Mouse (Mus musculus): ENCODE measurements around the gene 0610040J01Rik. TPM values are rescaled to one million over a fixed set of nuclear protein-coding genes. Genes with fewer than 3 reads are reported as not detected.

Gene 0610040J01Rik
- total and polyA plus RNA-seq, 3 experiments, result not detected

GRCm38 (mm10) chr5:63943291-63943690 is 131.1 kb downstream of the 0610040J01Rik start:
- Histone ChIP-seq H3K27me3 (ENCODE audit: control insufficient read depth in 1 of 2, insufficient read depth in 2 of 2, low read length in 2 of 2) (no peaks in the 10 kb centered on the region), H3K36me3 (ENCODE audit: control insufficient read depth in 1 of 2, insufficient read depth in 2 of 2, low read length in 2 of 2) (peaks cover 0 to 17% of the 10 kb centered on the region in 2 experiments; a peak in 3 of 4 replicates), H3K4me3 (ENCODE audit: control insufficient read depth in 1 of 2, insufficient read depth in 1 of 2, low read depth in 2 of 2, low read length in 2 of 2) (no peak overlapping the region), H3K4me1 (ENCODE audit: control insufficient read depth in 1 of 2, insufficient read depth in 2 of 2, low read length in 2 of 2) (peaks cover 6 to 15% of the 10 kb centered on the region in 2 experiments), H3K9ac (ENCODE audit: control insufficient read depth, low read depth, low read length, poor library complexity, severe bottlenecking) (no peak overlapping the region), H3K9me3 (replicated peaks; ENCODE audit: insufficient read depth, low read length) (no peaks in the 10 kb centered on the region), H3K79me2 (ENCODE audit: control insufficient read depth, insufficient read depth, low read length, poor library complexity) (no peaks in the 10 kb centered on the region), H3K27ac (ENCODE audit: control insufficient read depth, low read depth, low read length) (no peak overlapping the region)
- no peak for TF ChIP-seq ELF1 (IDR thresholded peaks at IDR 0.05; ENCODE audit: low read depth, low read length)
- TF ChIP-seq ETS1 (IDR thresholded peaks at IDR 0.05; ENCODE audit: low read depth, low read length), result peak; percentile 66
- peak; percentile 43 for DNase-seq (ENCODE audit: low read depth, low spot score)

DNA sequence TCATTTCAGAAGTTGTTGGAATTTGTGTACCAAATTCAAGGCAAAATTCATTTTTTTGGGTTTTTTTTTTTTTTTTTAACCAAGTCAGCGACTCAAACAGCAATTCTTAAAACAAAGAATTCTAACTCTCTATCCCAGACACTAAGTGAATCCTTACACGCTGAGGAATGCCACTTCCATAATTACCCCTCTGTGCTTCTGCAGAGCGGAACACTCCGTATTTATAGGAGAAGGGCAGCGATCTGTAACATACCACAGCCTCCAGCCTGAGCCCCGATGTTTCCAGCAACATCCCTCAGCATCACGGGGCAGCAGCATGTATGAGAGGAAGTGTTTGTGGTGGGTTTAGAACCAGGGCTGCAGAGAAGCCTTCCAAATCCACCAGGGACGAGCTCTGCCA is 135.4 kb downstream of the 0610040J01Rik start:
- no peaks in the 10 kb centered on the region for H3K9me3 ChIP-seq (replicated peaks; ENCODE audit: insufficient read depth, low read length)
- no peak overlapping the region for H3K9ac ChIP-seq (ENCODE audit: control insufficient read depth, low read depth, low read length, poor library complexity, severe bottlenecking)
- no peaks in the 10 kb centered on the region for H3K79me2 ChIP-seq (ENCODE audit: control insufficient read depth, insufficient read depth, low read length, poor library complexity)
- H3K4me1 ChIP-seq (ENCODE audit: control insufficient read depth in 1 of 2, insufficient read depth in 2 of 2, low read length in 2 of 2), result peaks cover 0 to 6% of the 10 kb centered on the region in 2 experiments; a peak in 2 of 4 replicates
- no peak overlapping the region for H3K4me3 ChIP-seq (ENCODE audit: control insufficient read depth in 1 of 2, insufficient read depth in 1 of 2, low read depth in 2 of 2, low read length in 2 of 2)
- no peak for DNase-seq (ENCODE audit: low read depth, low spot score)
- no peak overlapping the region for H3K27ac ChIP-seq (ENCODE audit: control insufficient read depth, low read depth, low read length)
- H3K36me3 ChIP-seq (ENCODE audit: control insufficient read depth in 1 of 2, insufficient read depth in 2 of 2, low read length in 2 of 2), result peaks cover 0 to 4% of the 10 kb centered on the region in 2 experiments; a peak in 2 of 4 replicates
- H3K27me3 ChIP-seq (ENCODE audit: control insufficient read depth in 1 of 2, insufficient read depth in 2 of 2, low read length in 2 of 2), result no peaks in the 10 kb centered on the region
- TF ChIP-seq BHLHE40 (IDR thresholded peaks at IDR 0.05; ENCODE audit: borderline replicate concordance, low read depth, low read length) (no peak), ZKSCAN1 (IDR thresholded peaks at IDR 0.05; ENCODE audit: low read depth, low read length) (no peak), MAFK (IDR thresholded peaks at IDR 0.05; ENCODE audit: borderline replicate concordance, low read depth, low read length) (no peak), KAT2A (conservative IDR thresholded peaks at IDR 0.05; ENCODE audit: low read depth, low read length) (no peak), NELFE (IDR thresholded peaks at IDR 0.05; ENCODE audit: low read depth, low read length) (no peak), POLR2AphosphoS5 (IDR thresholded peaks at IDR 0.05; ENCODE audit: borderline replicate concordance, low read depth, low read length) (no peak), SIN3A (IDR thresholded peaks at IDR 0.05; ENCODE audit: low read length) (no peak), POLR2AphosphoS2 (IDR thresholded peaks at IDR 0.05; ENCODE audit: low read length) (no peak)

DNA sequence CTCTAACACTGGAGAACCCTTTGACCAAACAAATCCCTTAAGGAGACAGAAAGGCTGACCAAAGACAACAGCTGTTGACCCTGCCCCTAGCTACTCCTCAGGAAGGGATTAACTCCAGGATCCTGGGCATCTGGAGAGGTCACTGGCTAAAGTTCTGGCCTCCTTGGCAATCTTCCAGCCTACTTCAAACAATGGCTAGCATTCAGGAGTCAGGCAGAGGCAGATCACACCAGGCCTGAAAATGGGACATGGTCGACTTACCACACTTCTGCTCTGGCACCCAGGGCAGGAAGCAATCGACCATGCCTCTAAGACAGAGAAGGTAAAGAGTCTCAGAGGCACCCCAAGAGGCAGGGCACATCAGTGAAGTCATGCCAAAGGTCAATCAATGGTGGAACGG is 137.0 kb downstream of the 0610040J01Rik start:
- Histone ChIP-seq H3K4me3 (ENCODE audit: control insufficient read depth in 1 of 2, insufficient read depth in 1 of 2, low read depth in 2 of 2, low read length in 2 of 2) (no peak overlapping the region), H3K4me1 (ENCODE audit: control insufficient read depth in 1 of 2, insufficient read depth in 2 of 2, low read length in 2 of 2) (no peaks in the 10 kb centered on the region), H3K36me3 (ENCODE audit: control insufficient read depth in 1 of 2, insufficient read depth in 2 of 2, low read length in 2 of 2) (no peaks in the 10 kb centered on the region; a peak in 1 of 4 replicates), H3K27me3 (ENCODE audit: control insufficient read depth in 1 of 2, insufficient read depth in 2 of 2, low read length in 2 of 2) (no peaks in the 10 kb centered on the region), H3K27ac (ENCODE audit: control insufficient read depth, low read depth, low read length) (no peak overlapping the region), H3K79me2 (ENCODE audit: control insufficient read depth, insufficient read depth, low read length, poor library complexity) (no peaks in the 10 kb centered on the region), H3K9me3 (replicated peaks; ENCODE audit: insufficient read depth, low read length) (no peaks in the 10 kb centered on the region), H3K9ac (ENCODE audit: control insufficient read depth, low read depth, low read length, poor library complexity, severe bottlenecking) (no peak overlapping the region)
- no peak for DNase-seq (ENCODE audit: low read depth, low spot score)
- no peak for TF ChIP-seq MYC (IDR thresholded peaks at IDR 0.05; ENCODE audit: low read depth, low read length)
- TF ChIP-seq ZNF384 (IDR thresholded peaks at IDR 0.05; ENCODE audit: low read depth, low read length), result no peak
- TF ChIP-seq ZMIZ1 (IDR thresholded peaks at IDR 0.05; ENCODE audit: low read depth, low read length), result no peak
- TF ChIP-seq CTCF (IDR thresholded peaks at IDR 0.05 in 2 of 3, conservative IDR thresholded peaks at IDR 0.05 in 1 of 3; ENCODE audit: control insufficient read depth in 1 of 3, insufficient read depth in 1 of 3, low read depth in 2 of 3, low read length in 3 of 3, poor library complexity in 1 of 3, severe bottlenecking in 1 of 3), result no peak
- TF ChIP-seq GABPA (IDR thresholded peaks at IDR 0.05; ENCODE audit: low read depth, low read length), result no peak
- TF ChIP-seq TBP (IDR thresholded peaks at IDR 0.05; ENCODE audit: low read depth, low read length), result no peak
- TF ChIP-seq UBTF (IDR thresholded peaks at IDR 0.05; ENCODE audit: borderline replicate concordance, insufficient read depth, low read depth, low read length), result no peak
- no peak for TF ChIP-seq GATA1 (IDR thresholded peaks at IDR 0.05; ENCODE audit: low read depth, low read length)
- no peak for TF ChIP-seq MXI1 (IDR thresholded peaks at IDR 0.05; ENCODE audit: low read depth, low read length)
- TF ChIP-seq EP300 (IDR thresholded peaks at IDR 0.05; ENCODE audit: low read depth in 1 of 2, low read length in 2 of 2), result no peak
- TF ChIP-seq MAFK (IDR thresholded peaks at IDR 0.05; ENCODE audit: borderline replicate concordance, low read depth, low read length), result no peak
- no peak for TF ChIP-seq JUND (IDR thresholded peaks at IDR 0.05; ENCODE audit: low read depth, low read length)
- TF ChIP-seq USF2 (IDR thresholded peaks at IDR 0.05; ENCODE audit: borderline replicate concordance in 1 of 2, insufficient read depth in 1 of 2, low read depth in 1 of 2, low read length in 2 of 2), result no peak
- TF ChIP-seq POLR2AphosphoS2 (IDR thresholded peaks at IDR 0.05; ENCODE audit: low read length), result no peak
- TF ChIP-seq MYB (IDR thresholded peaks at IDR 0.05; ENCODE audit: low read depth, low read length), result no peak
- no peak for TF ChIP-seq KAT2A (conservative IDR thresholded peaks at IDR 0.05; ENCODE audit: low read depth, low read length)
- TF ChIP-seq MAZ (IDR thresholded peaks at IDR 0.05; ENCODE audit: low read depth, low read length), result no peak

Measured in MEL (cell line).